ENCODE assay signal across 20 mouse cellular contexts in genomic region chr11:120851582-120851981, GRCm38 (mm10). TPM values are rescaled to one million over a fixed set of nuclear protein-coding genes. Genes with fewer than 3 reads are reported as not detected.
A peak's percentile ranks its signal among the peaks of the same experiment; 100 is the strongest.
DNase-seq lines count a peak whose midpoint lies in the region; ATAC-seq and TF ChIP-seq lines count a peak whose summit lies in the region.
"Had no signal": no experiment of that assay in that cellular context is flagged by ENCODE, and none has a peak within 500 bp of the region (broad histone marks: within the 10 kb centered on the region; RNA-seq: fewer than 3 reads in every experiment).

No protein-coding gene starts in this region.

- TF ChIP-seq POLR2A in kidney, adult 2 months (IDR thresholded peaks at IDR 0.05; ENCODE audit: low read depth, low read length) = no peak
- no peak for TF ChIP-seq POLR2A in lung, adult 2 months (IDR thresholded peaks at IDR 0.05; ENCODE audit: borderline replicate concordance, extremely low read depth, low read depth, low read length)

- no peak overlapping the region for H3K9ac ChIP-seq in lung, embryonic 15.5 days
- H3K9ac ChIP-seq: forebrain, embryonic 13.5 days; hindbrain, embryonic 13.5 days; limb, embryonic 12.5 days had no signal

- no peak for DNase-seq in kidney, adult 2 months
- DNase-seq in kidney, postnatal 25 days = no peak
- no peak for DNase-seq in lung, adult 2 months
- no peak for DNase-seq in heart, embryonic 10.5 days (ENCODE audit: low spot score)
- no peak for DNase-seq in frontal cortex, postnatal 10 days (ENCODE audit: low spot score in 2 of 2)
- DNase-seq: adrenal gland, adult 8-10 months; cerebellum, adult 11 months; cerebellum, postnatal 14 days; embryo, embryonic 11 days; gastrocnemius, postnatal 36 days; right cerebral cortex, adult 18-20 months; spleen, adult 18-20 months; thymus, postnatal 25 days had no signal

- peak overlapping the region; percentile 54 for H3K27ac ChIP-seq in kidney, adult 2 months (ENCODE audit: insufficient read depth, low read depth, low read length)
- peak overlapping the region; percentile 7; the same call in 1 of the 2 replicates for H3K27ac ChIP-seq in lung, embryonic 15.5 days
- H3K27ac ChIP-seq in brown adipose tissue, adult 24 weeks (replicated peaks; ENCODE audit: low read depth, low read length) = peak overlapping the region; percentile 78
- no peak overlapping the region for H3K27ac ChIP-seq in heart, embryonic 10.5 days
- H3K27ac ChIP-seq: forebrain, embryonic 13.5 days; hindbrain, embryonic 13.5 days; limb, embryonic 12.5 days had no signal

- no peaks in the 10 kb centered on the region for H3K27me3 ChIP-seq in kidney, adult 2 months (replicated peaks; ENCODE audit: control insufficient read depth, insufficient read depth, low read length)
- no peaks in the 10 kb centered on the region for H3K27me3 ChIP-seq in lung, embryonic 15.5 days
- H3K27me3 ChIP-seq in heart, embryonic 10.5 days (ENCODE audit: insufficient read depth, poor library complexity, severe bottlenecking) = no peaks in the 10 kb centered on the region
- H3K27me3 ChIP-seq: forebrain, embryonic 13.5 days; hindbrain, embryonic 13.5 days; limb, embryonic 12.5 days had no signal

- H3K9me3 ChIP-seq in lung, embryonic 15.5 days = no peaks in the 10 kb centered on the region
- no peaks in the 10 kb centered on the region for H3K9me3 ChIP-seq in heart, embryonic 10.5 days
- H3K9me3 ChIP-seq: forebrain, embryonic 13.5 days; hindbrain, embryonic 13.5 days; limb, embryonic 12.5 days; megakaryocyte, embryonic 14.5 days had no signal

- no peak for TF ChIP-seq CTCF in kidney, adult 2 months (conservative IDR thresholded peaks at IDR 0.05; ENCODE audit: insufficient read depth, insufficient read length, low read depth, low read length)
- TF ChIP-seq CTCF in lung, adult 2 months (IDR thresholded peaks at IDR 0.05; ENCODE audit: insufficient read depth, low read length) = no peak

- H3K4me2 ChIP-seq in lung, embryonic 15.5 days = no peak overlapping the region
- H3K4me2 ChIP-seq: forebrain, embryonic 13.5 days; hindbrain, embryonic 13.5 days; limb, embryonic 12.5 days had no signal

- H3K4me3 ChIP-seq in kidney, adult 2 months (ENCODE audit: insufficient read depth, low read depth, low read length) = no peak overlapping the region
- no peak overlapping the region for H3K4me3 ChIP-seq in lung, embryonic 15.5 days
- H3K4me3 ChIP-seq in lung, adult 2 months (replicated peaks; ENCODE audit: extremely low read depth, low read depth, low read length) = no peak overlapping the region
- H3K4me3 ChIP-seq in brown adipose tissue, adult 24 weeks (ENCODE audit: insufficient read depth, low read depth, low read length) = no peak overlapping the region
- H3K4me3 ChIP-seq in heart, embryonic 10.5 days = no peak overlapping the region
- H3K4me3 ChIP-seq: forebrain, embryonic 13.5 days; hindbrain, embryonic 13.5 days; limb, embryonic 12.5 days; megakaryocyte, embryonic 14.5 days had no signal

- peaks cover 31% of the 10 kb centered on the region for H3K4me1 ChIP-seq in kidney, adult 2 months (ENCODE audit: control insufficient read depth, insufficient read depth, low read length)
- H3K4me1 ChIP-seq in lung, embryonic 15.5 days = peaks cover 31% of the 10 kb centered on the region
- peaks cover 7% of the 10 kb centered on the region; the same call in 1 of the 2 replicates for H3K4me1 ChIP-seq in lung, adult 2 months (ENCODE audit: control insufficient read depth, insufficient read depth, low read length)
- H3K4me1 ChIP-seq in brown adipose tissue, adult 24 weeks (ENCODE audit: control insufficient read depth, insufficient read depth, insufficient read length, low read length) = peaks cover 13% of the 10 kb centered on the region
- peaks cover 34% of the 10 kb centered on the region for H3K4me1 ChIP-seq in heart, embryonic 10.5 days
- H3K4me1 ChIP-seq: forebrain, embryonic 13.5 days; hindbrain, embryonic 13.5 days had no signal

- no peaks in the 10 kb centered on the region for H3K36me3 ChIP-seq in kidney, adult 2 months (ENCODE audit: control insufficient read depth, insufficient read depth, low read length)
- no peaks in the 10 kb centered on the region for H3K36me3 ChIP-seq in lung, embryonic 15.5 days
- peaks cover 18% of the 10 kb centered on the region for H3K36me3 ChIP-seq in heart, embryonic 10.5 days
- H3K36me3 ChIP-seq: hindbrain, embryonic 13.5 days had no signal

- ATAC-seq in lung, embryonic 15.5 days (ENCODE audit: borderline replicate concordance, extremely low read depth, low FRiP score, low TSS enrichment) = no peak
- ATAC-seq: forebrain, embryonic 13.5 days; midbrain, embryonic 16.5 days had no signal

- 33% methylated on average over 2 of the region's 2 CpGs for WGBS in kidney, adult 2 months
- WGBS in lung, embryonic 15.5 days = 63% methylated on average over 2 of the region's 2 CpGs
- 60% methylated on average over 2 of the region's 2 CpGs for WGBS in lung, adult 2 months
- WGBS in heart, embryonic 10.5 days = 81% methylated on average over 2 of the region's 2 CpGs

RNA-seq across cellular contexts. Expression of gene Fasn, which starts 27.2 kb away (rescaled TPM):
- 936 and 1,244 TPM in 2 replicates for polyA plus RNA-seq in kidney, adult 2 months (2012; rRNA removed)
- 49.0 and 53.2 TPM in 2 replicates for polyA plus RNA-seq in lung, embryonic 15.5 days (2015; fragmentation: Nextera tagmentation; extraction: Ambion mirVana)
- polyA plus RNA-seq in lung, adult 2 months (2012; rRNA removed) = 1,387 and 1,388 TPM in 2 replicates
- 5,806 and 7,060 TPM in 2 replicates for polyA plus RNA-seq in brown adipose tissue, adult 24 weeks (2012; ENCODE audit: insufficient read depth, insufficient read length, missing spikeins)
- 55.2 and 74.9 TPM in 2 replicates for polyA plus RNA-seq in heart, embryonic 10.5 days (2016; fragmentation: Nextera tagmentation; extraction: Ambion mirVana)

RNA-seq across cellular contexts. Expression of gene Dus1l, which starts 55.4 kb away (rescaled TPM):
- polyA plus RNA-seq in kidney, adult 2 months (2012; rRNA removed) = 42.3 and 42.6 TPM in 2 replicates
- polyA plus RNA-seq in lung, embryonic 15.5 days (2015; fragmentation: Nextera tagmentation; extraction: Ambion mirVana) = 84.3 and 90.4 TPM in 2 replicates
- polyA plus RNA-seq in lung, adult 2 months (2012; rRNA removed) = 32.0 and 35.4 TPM in 2 replicates
- polyA plus RNA-seq in brown adipose tissue, adult 24 weeks (2012; ENCODE audit: insufficient read depth, insufficient read length, missing spikeins) = 20.1 and 31.0 TPM in 2 replicates
- 70.5 and 88.8 TPM in 2 replicates for polyA plus RNA-seq in heart, embryonic 10.5 days (2016; fragmentation: Nextera tagmentation; extraction: Ambion mirVana)

Comparison
In these comparisons a context has a peak if more than half of its experiments do, and no peak if none do; other contexts are left out.
1. RNA of gene Fasn, which starts 27.2 kb away (polyA plus RNA-seq): 5,806 to 7,060 TPM in brown adipose tissue, adult 24 weeks, 1,387 to 1,388 TPM in lung, adult 2 months and 936 to 1,244 TPM in kidney, adult 2 months; 55.2 to 74.9 TPM in heart, embryonic 10.5 days and 49.0 to 53.2 TPM in lung, embryonic 15.5 days; every median in the first group is over 10 times any median in the second.